Mouse (Mus musculus): ENCODE measurements around the gene Gm20747. TPM values are rescaled to one million over a fixed set of nuclear protein-coding genes. Genes with fewer than 3 reads are reported as not detected.

Gene Gm20747
- polyA plus RNA-seq (2017; shearing (Covaris generic)), result not detected

DNA sequence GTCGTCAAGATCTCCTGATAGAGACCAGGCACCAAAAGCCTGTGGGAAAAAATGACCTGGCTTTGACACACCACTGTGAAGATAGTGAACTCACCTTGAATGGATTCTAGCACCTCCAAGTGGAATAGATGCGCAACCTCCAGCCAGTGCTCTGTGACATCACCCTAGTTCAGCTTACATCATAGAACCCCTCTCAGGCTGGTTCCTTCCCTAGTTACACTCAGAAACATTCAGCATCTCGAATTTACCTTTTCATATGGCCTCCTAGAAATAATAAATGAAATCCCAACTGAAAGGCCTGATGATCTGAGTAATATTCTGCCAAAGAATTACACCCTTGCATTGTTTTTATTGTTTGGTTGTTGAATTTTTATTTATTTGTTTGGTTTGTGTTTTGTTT lies at the start of gene Gm20747:
Gm20747 (minus strand) TSS at position 101 of the 400 bp plus-strand sequence.

